ENCODE assay signal across 10 mouse cellular contexts in genomic region chr17:45403207-45403606, GRCm38 (mm10). TPM values are rescaled to one million over a fixed set of nuclear protein-coding genes. Genes with fewer than 3 reads are reported as not detected.
A peak's percentile ranks its signal among the peaks of the same experiment; 100 is the strongest.
DNase-seq lines count a peak whose midpoint lies in the region; ATAC-seq and TF ChIP-seq lines count a peak whose summit lies in the region.
"Had no signal": no experiment of that assay in that cellular context is flagged by ENCODE, and none has a peak within 500 bp of the region (broad histone marks: within the 10 kb centered on the region; RNA-seq: fewer than 3 reads in every experiment).

No protein-coding gene starts in this region.

- peak; percentile 89 for DNase-seq in hindbrain, embryonic 14.5 days (ENCODE audit: low spot score)
- DNase-seq in G1E (ENCODE audit: low spot score), result no peak
- peak; percentile 58 for DNase-seq in cerebellum, adult 8-10 months
- peak; percentile 38 to 75 for DNase-seq in frontal cortex, postnatal 36 days (ENCODE audit: low spot score in 2 of 2)
- peak; percentile 62 for DNase-seq in large intestine, adult 2 months (ENCODE audit: low read depth, low spot score)
- peak; percentile 76 for DNase-seq in mesoderm, embryonic 11.5 days (ENCODE audit: low read depth, low spot score)
- peak; percentile 46 for DNase-seq in thymus, postnatal 25 days

- no peaks in the 10 kb centered on the region for H3K27me3 ChIP-seq in hindbrain, embryonic 14.5 days (ENCODE audit: control insufficient read depth, insufficient read depth, low read length)
- H3K27me3 ChIP-seq in hindbrain, embryonic 13.5 days, result no peaks in the 10 kb centered on the region
- H3K27me3 ChIP-seq in G1E (ENCODE audit: insufficient read depth, low read length), result no peaks in the 10 kb centered on the region
- H3K27me3 ChIP-seq: midbrain, embryonic 12.5 days had no signal

- TF ChIP-seq CTCF in G1E (IDR thresholded peaks at IDR 0.05; ENCODE audit: low read depth, low read length), result no peak

- H3K9ac ChIP-seq in hindbrain, embryonic 14.5 days, result no peak overlapping the region
- no peak overlapping the region for H3K9ac ChIP-seq in hindbrain, embryonic 13.5 days
- H3K9ac ChIP-seq: midbrain, embryonic 12.5 days had no signal

- no peaks in the 10 kb centered on the region for H3K4me1 ChIP-seq in hindbrain, embryonic 14.5 days (replicated peaks; ENCODE audit: control insufficient read depth, insufficient read depth, low read length)
- H3K4me1 ChIP-seq in hindbrain, embryonic 13.5 days (replicated peaks), result 0 out of 2 replicates have a peak, but pooled peaks cover 3% of the 10 kb centered on the region
- no peaks in the 10 kb centered on the region; the same call in 1 of the 2 replicates for H3K4me1 ChIP-seq in G1E (ENCODE audit: insufficient read depth, low read depth, low read length)
- H3K4me1 ChIP-seq: midbrain, embryonic 12.5 days had no signal

- H3K36me3 ChIP-seq in hindbrain, embryonic 14.5 days (replicated peaks; ENCODE audit: control insufficient read depth, insufficient read depth), result peaks cover 45% of the 10 kb centered on the region
- peaks cover 40% of the 10 kb centered on the region for H3K36me3 ChIP-seq in hindbrain, embryonic 13.5 days
- peaks cover 86% of the 10 kb centered on the region for H3K36me3 ChIP-seq in G1E (replicated peaks)

- no peak overlapping the region for H3K4me3 ChIP-seq in hindbrain, embryonic 14.5 days (replicated peaks; ENCODE audit: low read length)
- no peak overlapping the region for H3K4me3 ChIP-seq in hindbrain, embryonic 13.5 days
- H3K4me3 ChIP-seq in G1E (ENCODE audit: low read depth, low read length), result no peak overlapping the region
- H3K4me3 ChIP-seq: erythroblast, embryonic 14.5 days; midbrain, embryonic 12.5 days had no signal

- no peak overlapping the region for H3K27ac ChIP-seq in hindbrain, embryonic 14.5 days
- no peak overlapping the region for H3K27ac ChIP-seq in hindbrain, embryonic 13.5 days
- H3K27ac ChIP-seq: midbrain, embryonic 12.5 days had no signal

- no peak overlapping the region for H3K4me2 ChIP-seq in hindbrain, embryonic 14.5 days (replicated peaks)
- H3K4me2 ChIP-seq in hindbrain, embryonic 13.5 days, result no peak overlapping the region
- H3K4me2 ChIP-seq: midbrain, embryonic 12.5 days had no signal

- no peaks in the 10 kb centered on the region for H3K9me3 ChIP-seq in hindbrain, embryonic 14.5 days (ENCODE audit: control insufficient read depth, low read length)
- no peaks in the 10 kb centered on the region for H3K9me3 ChIP-seq in hindbrain, embryonic 13.5 days
- H3K9me3 ChIP-seq in G1E (replicated peaks), result no peaks in the 10 kb centered on the region
- H3K9me3 ChIP-seq: midbrain, embryonic 12.5 days had no signal

- WGBS in hindbrain, embryonic 14.5 days, result 14% methylated on average over 3 of the region's 3 CpGs
- 12% methylated on average over 3 of the region's 3 CpGs for WGBS in hindbrain, embryonic 13.5 days
- 8% methylated on average over 3 of the region's 3 CpGs for WGBS in large intestine, adult 2 months

- 0 out of 2 replicates have a peak, but pooled peaks have one; percentile 37 for ATAC-seq in hindbrain, embryonic 14.5 days (ENCODE audit: low FRiP score)
- no peak for ATAC-seq in hindbrain, embryonic 13.5 days (ENCODE audit: low FRiP score)
- ATAC-seq in G1E (ENCODE audit: extremely low read depth, insufficient number of reproducible peaks, low FRiP score, poor library complexity, severe bottlenecking), result peak; percentile 45

RNA-seq across cellular contexts. Expression of gene Cdc5l, which starts 30.3 kb away (rescaled TPM):
- 64.7 and 67.0 TPM in 2 replicates for polyA plus RNA-seq in hindbrain, embryonic 14.5 days (2014; fragmentation: Nextera tagmentation; extraction: Ambion mirVana)
- polyA plus RNA-seq in hindbrain, embryonic 13.5 days (2015; fragmentation: Nextera tagmentation; extraction: Ambion mirVana), result 67.9 and 68.7 TPM in 2 replicates
- total RNA-seq in G1E (2014; fragmentation: Nextera tagmentation), result 73.2 and 78.5 TPM in 2 replicates
- 106 and 109 TPM in 2 replicates for total RNA-seq in G1E (2017)
- polyA plus RNA-seq in G1E (2012), result 6.5 and 7.5 TPM in 2 replicates
- 10.5 and 10.9 TPM in 2 replicates for polyA plus RNA-seq in large intestine, adult 2 months (2012; rRNA removed)
